Mouse (Mus musculus): ENCODE results near the gene Pygb. TPM values are rescaled to one million over a fixed set of nuclear protein-coding genes. Genes with fewer than 3 reads are reported as not detected.

Gene Pygb
- polyA plus RNA-seq, 1 experiment, result 45.4 TPM

DNA sequence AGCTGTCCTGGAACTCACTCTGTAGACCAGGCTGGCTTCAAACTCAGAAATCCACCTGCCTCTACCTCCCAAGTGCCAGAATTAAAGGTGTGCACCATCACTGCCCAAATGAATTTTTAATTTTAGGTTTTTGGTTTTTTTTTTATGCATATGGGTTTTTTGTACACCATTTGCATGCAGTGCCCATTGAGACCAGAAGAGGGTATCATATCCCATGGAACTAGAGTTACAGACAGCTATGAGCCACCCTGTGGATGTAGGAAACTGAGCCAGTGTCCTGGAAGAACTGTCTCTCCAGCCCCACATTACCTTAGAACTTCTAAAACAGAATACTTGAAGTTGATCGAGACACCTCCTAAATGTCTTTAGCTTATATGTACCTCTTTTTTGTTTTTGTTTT is 16.5 kb downstream of the Pygb start:
- Histone ChIP-seq H3K4me1 (ENCODE audit: control insufficient read depth, insufficient read depth, low read length) (no peaks in the 10 kb centered on the region), H3K9me3 (replicated peaks; ENCODE audit: control insufficient read depth, insufficient read depth, low read length, poor library complexity, severe bottlenecking) (no peaks in the 10 kb centered on the region), H3K27ac (ENCODE audit: insufficient read depth, low read length) (no peak overlapping the region), H3K9ac (ENCODE audit: low read depth, poor library complexity, severe bottlenecking) (no peak overlapping the region), H3K36me3 (ENCODE audit: control insufficient read depth, insufficient read depth, low read length, poor library complexity, severe bottlenecking) (no peaks in the 10 kb centered on the region; the same call in none of the 2 replicates), H3K27me3 (ENCODE audit: control insufficient read depth, insufficient read depth, low read length, poor library complexity, severe bottlenecking) (no peaks in the 10 kb centered on the region), H3K4me3 (ENCODE audit: low read depth, low read length) (no peak overlapping the region)
- no peak for TF ChIP-seq POLR2A (IDR thresholded peaks at IDR 0.05; ENCODE audit: insufficient read depth, low read length)
- no peak for TF ChIP-seq EP300 (IDR thresholded peaks at IDR 0.05; ENCODE audit: insufficient read depth, low read depth, low read length)
- no peak for TF ChIP-seq CTCF (IDR thresholded peaks at IDR 0.05; ENCODE audit: low read depth, low read length)

DNA sequence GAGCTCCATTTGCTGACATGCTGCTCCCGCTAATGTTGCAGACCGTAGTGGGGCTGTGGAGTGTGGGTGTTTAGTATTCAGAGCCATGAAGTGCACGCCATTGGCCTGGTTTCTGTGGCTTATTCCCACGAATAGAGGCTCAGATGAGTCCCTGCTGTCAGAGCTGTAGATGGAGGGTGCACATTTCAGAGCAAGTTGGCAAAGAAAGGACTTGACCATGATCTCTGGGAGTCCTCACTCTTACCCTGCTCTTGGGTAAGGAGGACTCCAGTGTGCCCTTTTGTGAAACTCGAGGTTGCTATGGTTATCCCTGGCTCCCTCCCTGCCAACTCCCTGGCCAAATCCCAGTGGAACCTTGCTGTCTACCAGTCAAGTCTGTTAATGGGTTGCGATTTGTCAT is 21.8 kb downstream of the Pygb start:
- Histone ChIP-seq H3K9ac (ENCODE audit: low read depth, poor library complexity, severe bottlenecking) (no peak overlapping the region), H3K36me3 (ENCODE audit: control insufficient read depth, insufficient read depth, low read length, poor library complexity, severe bottlenecking) (peaks cover 5% of the 10 kb centered on the region; the same call in 1 of the 2 replicates)

DNA sequence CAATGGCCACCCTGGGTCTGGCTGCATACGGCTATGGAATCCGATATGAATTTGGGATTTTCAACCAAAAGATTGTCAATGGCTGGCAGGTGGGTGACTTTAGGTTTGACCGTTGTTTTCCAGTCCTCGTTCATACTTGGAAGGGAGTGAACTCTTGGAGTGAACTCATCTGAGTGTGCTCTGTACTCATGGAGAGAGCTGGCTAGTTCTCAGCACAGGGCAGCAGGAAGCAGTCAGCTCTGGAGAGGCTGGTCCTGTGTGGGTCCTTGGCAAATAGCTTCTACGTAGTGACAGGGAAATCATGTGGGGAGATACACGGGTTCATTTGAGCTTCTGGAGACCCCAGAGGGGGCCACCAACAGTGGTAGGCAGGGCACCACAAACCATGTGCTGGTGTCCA is 22.3 kb downstream of the Pygb start:
- TF ChIP-seq POLR2A (IDR thresholded peaks at IDR 0.05; ENCODE audit: insufficient read depth, low read length) (no peak), EP300 (IDR thresholded peaks at IDR 0.05; ENCODE audit: insufficient read depth, low read depth, low read length) (no peak), CTCF (IDR thresholded peaks at IDR 0.05; ENCODE audit: low read depth, low read length) (no peak)
- H3K9ac ChIP-seq (ENCODE audit: low read depth, poor library complexity, severe bottlenecking), result no peak overlapping the region
- no peaks in the 10 kb centered on the region for H3K27me3 ChIP-seq (ENCODE audit: control insufficient read depth, insufficient read depth, low read length, poor library complexity, severe bottlenecking)
- no peaks in the 10 kb centered on the region for H3K9me3 ChIP-seq (replicated peaks; ENCODE audit: control insufficient read depth, insufficient read depth, low read length, poor library complexity, severe bottlenecking)
- peaks cover 5% of the 10 kb centered on the region; the same call in 1 of the 2 replicates for H3K36me3 ChIP-seq (ENCODE audit: control insufficient read depth, insufficient read depth, low read length, poor library complexity, severe bottlenecking)
- no peaks in the 10 kb centered on the region for H3K4me1 ChIP-seq (ENCODE audit: control insufficient read depth, insufficient read depth, low read length)
- no peak overlapping the region for H3K4me3 ChIP-seq (ENCODE audit: low read depth, low read length)
- no peak overlapping the region for H3K27ac ChIP-seq (ENCODE audit: insufficient read depth, low read length)

More for the DNA sequence above, 21.8 kb downstream of the Pygb start:
- H3K4me3 ChIP-seq (ENCODE audit: low read depth, low read length), result no peak overlapping the region
- no peak for TF ChIP-seq POLR2A (IDR thresholded peaks at IDR 0.05; ENCODE audit: insufficient read depth, low read length)
- H3K27me3 ChIP-seq (ENCODE audit: control insufficient read depth, insufficient read depth, low read length, poor library complexity, severe bottlenecking), result no peaks in the 10 kb centered on the region
- no peaks in the 10 kb centered on the region for H3K4me1 ChIP-seq (ENCODE audit: control insufficient read depth, insufficient read depth, low read length)
- no peak overlapping the region for H3K27ac ChIP-seq (ENCODE audit: insufficient read depth, low read length)
- no peaks in the 10 kb centered on the region for H3K9me3 ChIP-seq (replicated peaks; ENCODE audit: control insufficient read depth, insufficient read depth, low read length, poor library complexity, severe bottlenecking)

DNA sequence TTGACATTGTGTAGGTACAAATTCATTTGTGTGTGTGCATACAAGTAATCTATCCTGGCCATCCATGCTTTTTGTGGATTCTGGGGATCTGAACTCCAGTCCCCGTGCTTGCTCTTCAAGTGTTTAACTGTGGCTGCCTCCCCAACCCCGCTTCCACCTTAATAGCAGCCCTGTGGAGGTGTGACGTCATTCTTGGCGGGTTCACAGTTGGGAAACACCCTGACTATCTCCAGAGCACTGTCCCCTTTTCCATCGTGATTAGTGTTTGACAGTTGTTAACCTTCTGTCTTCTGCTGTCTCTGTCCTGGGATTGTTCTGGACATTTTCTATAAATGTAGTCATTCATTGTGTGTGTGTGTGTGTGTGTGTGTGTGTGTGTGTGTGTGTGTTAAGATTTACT is 24.1 kb downstream of the Pygb start:
- no peak overlapping the region for H3K27ac ChIP-seq (ENCODE audit: insufficient read depth, low read length)
- H3K9me3 ChIP-seq (replicated peaks; ENCODE audit: control insufficient read depth, insufficient read depth, low read length, poor library complexity, severe bottlenecking), result no peaks in the 10 kb centered on the region
- no peaks in the 10 kb centered on the region for H3K27me3 ChIP-seq (ENCODE audit: control insufficient read depth, insufficient read depth, low read length, poor library complexity, severe bottlenecking)
- no peak for TF ChIP-seq POLR2A (IDR thresholded peaks at IDR 0.05; ENCODE audit: insufficient read depth, low read length)
- no peak for TF ChIP-seq EP300 (IDR thresholded peaks at IDR 0.05; ENCODE audit: insufficient read depth, low read depth, low read length)
- no peak for TF ChIP-seq CTCF (IDR thresholded peaks at IDR 0.05; ENCODE audit: low read depth, low read length)
- no peak overlapping the region for H3K9ac ChIP-seq (ENCODE audit: low read depth, poor library complexity, severe bottlenecking)
- no peak overlapping the region for H3K4me3 ChIP-seq (ENCODE audit: low read depth, low read length)
- no peaks in the 10 kb centered on the region for H3K4me1 ChIP-seq (ENCODE audit: control insufficient read depth, insufficient read depth, low read length)
- peaks cover 5% of the 10 kb centered on the region; the same call in 1 of the 2 replicates for H3K36me3 ChIP-seq (ENCODE audit: control insufficient read depth, insufficient read depth, low read length, poor library complexity, severe bottlenecking)

DNA sequence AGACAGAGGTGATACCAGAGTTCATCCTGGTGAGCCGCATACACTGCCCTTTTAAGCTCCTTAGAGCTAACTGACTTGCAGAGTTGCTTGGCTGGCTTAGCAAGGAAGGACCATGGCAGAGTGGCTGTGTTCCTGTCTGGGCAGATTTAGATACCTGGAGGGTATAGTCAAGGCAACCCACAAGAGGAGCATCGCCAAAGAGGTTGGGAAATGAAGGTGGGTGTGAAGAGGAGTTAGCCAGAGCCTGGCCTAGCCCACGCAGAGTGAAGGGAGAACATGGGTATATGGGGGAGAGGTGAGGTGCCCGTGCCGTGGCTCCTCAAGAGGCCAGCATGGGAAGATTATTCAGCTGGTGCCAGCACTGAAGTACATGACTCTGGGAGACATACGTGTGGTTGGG is 26.3 kb downstream of the Pygb start:
- H3K36me3 ChIP-seq (ENCODE audit: control insufficient read depth, insufficient read depth, low read length, poor library complexity, severe bottlenecking), result peaks cover 5% of the 10 kb centered on the region; the same call in 1 of the 2 replicates
- H3K27ac ChIP-seq (ENCODE audit: insufficient read depth, low read length), result no peak overlapping the region
- no peak overlapping the region for H3K4me3 ChIP-seq (ENCODE audit: low read depth, low read length)
- H3K4me1 ChIP-seq (ENCODE audit: control insufficient read depth, insufficient read depth, low read length), result no peaks in the 10 kb centered on the region
- no peak for TF ChIP-seq CTCF (IDR thresholded peaks at IDR 0.05; ENCODE audit: low read depth, low read length)
- TF ChIP-seq EP300 (IDR thresholded peaks at IDR 0.05; ENCODE audit: insufficient read depth, low read depth, low read length), result no peak
- TF ChIP-seq POLR2A (IDR thresholded peaks at IDR 0.05; ENCODE audit: insufficient read depth, low read length), result no peak
- H3K27me3 ChIP-seq (ENCODE audit: control insufficient read depth, insufficient read depth, low read length, poor library complexity, severe bottlenecking), result no peaks in the 10 kb centered on the region
- H3K9me3 ChIP-seq (replicated peaks; ENCODE audit: control insufficient read depth, insufficient read depth, low read length, poor library complexity, severe bottlenecking), result no peaks in the 10 kb centered on the region
- H3K9ac ChIP-seq (ENCODE audit: low read depth, poor library complexity, severe bottlenecking), result no peak overlapping the region

DNA sequence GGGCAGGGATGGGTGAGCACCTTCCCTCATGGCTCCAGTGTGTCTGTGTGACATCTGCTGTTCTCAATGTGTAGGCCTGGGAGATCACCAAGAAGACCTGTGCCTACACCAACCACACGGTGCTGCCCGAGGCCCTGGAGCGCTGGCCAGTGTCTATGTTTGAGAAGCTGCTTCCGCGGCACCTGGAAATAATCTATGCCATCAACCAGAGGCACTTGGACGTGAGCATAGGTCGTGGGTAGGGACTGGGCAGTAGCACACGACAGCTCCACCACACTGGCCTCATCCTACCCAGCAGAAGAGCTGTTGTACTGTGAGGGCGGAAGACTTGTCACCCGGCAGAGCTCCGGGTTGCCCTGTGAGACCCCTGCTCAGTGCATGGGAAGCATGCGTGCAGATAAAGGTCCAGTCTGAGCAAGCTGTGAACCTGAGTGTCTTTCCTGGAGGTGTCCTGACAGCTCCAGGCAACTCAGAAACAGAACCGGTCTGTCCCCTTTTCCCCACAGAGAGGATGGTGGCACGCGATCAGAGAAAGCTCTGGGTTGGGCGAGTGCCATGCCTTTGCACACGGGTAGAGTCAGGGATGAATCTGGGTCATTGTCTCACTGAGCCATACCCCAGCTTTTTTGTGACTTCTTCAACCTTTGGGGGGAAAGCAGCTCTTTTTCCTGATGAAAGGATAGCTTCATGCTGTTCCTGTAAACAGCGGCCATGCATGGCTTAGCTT is 30.3 kb downstream of the Pygb start:
- TF ChIP-seq POLR2A (IDR thresholded peaks at IDR 0.05; ENCODE audit: insufficient read depth, low read length) (no peak), CTCF (IDR thresholded peaks at IDR 0.05; ENCODE audit: low read depth, low read length) (no peak), EP300 (IDR thresholded peaks at IDR 0.05; ENCODE audit: insufficient read depth, low read depth, low read length) (no peak)
- Histone ChIP-seq H3K36me3 (ENCODE audit: control insufficient read depth, insufficient read depth, low read length, poor library complexity, severe bottlenecking) (peaks cover 6% of the 10 kb centered on the region; the same call in 1 of the 2 replicates), H3K27ac (ENCODE audit: insufficient read depth, low read length) (no peak overlapping the region), H3K27me3 (ENCODE audit: control insufficient read depth, insufficient read depth, low read length, poor library complexity, severe bottlenecking) (no peaks in the 10 kb centered on the region), H3K4me3 (ENCODE audit: low read depth, low read length) (no peak overlapping the region), H3K4me1 (ENCODE audit: control insufficient read depth, insufficient read depth, low read length) (no peaks in the 10 kb centered on the region), H3K9ac (ENCODE audit: low read depth, poor library complexity, severe bottlenecking) (no peak overlapping the region), H3K9me3 (replicated peaks; ENCODE audit: control insufficient read depth, insufficient read depth, low read length, poor library complexity, severe bottlenecking) (no peaks in the 10 kb centered on the region)

Measured in ES-Bruce4 (cell line).